16 mouse cellular contexts compared by ENCODE assay signal in the genomic region with DNA sequence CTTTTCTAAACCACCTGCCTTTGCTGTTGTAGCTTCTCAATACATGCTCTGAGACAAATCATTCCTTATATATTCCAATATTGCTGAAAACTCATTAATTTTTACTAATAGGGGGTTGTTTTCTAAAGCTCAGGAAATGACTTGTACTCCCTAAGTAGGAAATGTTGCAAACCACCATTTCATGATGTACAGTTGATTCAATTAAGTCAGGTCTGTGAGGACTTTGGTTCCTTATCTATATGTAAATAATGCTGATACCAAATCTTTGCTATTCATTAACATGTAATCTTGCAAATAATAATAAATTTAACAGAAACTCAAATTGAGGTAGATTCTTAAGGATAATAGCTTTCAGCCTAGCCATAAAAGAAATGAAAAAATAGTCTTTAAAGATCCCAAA.
"Had no signal": no experiment of that assay in that cellular context is flagged by ENCODE, and none has a peak within 500 bp of the region (broad histone marks: within the 10 kb centered on the region; RNA-seq: fewer than 3 reads in every experiment).

No protein-coding gene starts in this region.

- ATAC-seq: hindbrain, postnatal 0 days; inflammation-experienced regulatory T-cells, adult 6 months had no signal

- H3K4me1 ChIP-seq: heart, embryonic 10.5 days; heart, embryonic 12.5 days; heart, embryonic 15.5 days; hindbrain, embryonic 10.5 days; hindbrain, embryonic 12.5 days; hindbrain, embryonic 13.5 days; hindbrain, embryonic 15.5 days; kidney, embryonic 15.5 days had no signal

- H3K9ac ChIP-seq: heart, embryonic 12.5 days; heart, embryonic 13.5 days; heart, embryonic 15.5 days; hindbrain, embryonic 12.5 days; hindbrain, embryonic 13.5 days; hindbrain, embryonic 14.5 days; hindbrain, embryonic 15.5 days; kidney, embryonic 15.5 days had no signal

- H3K4me2 ChIP-seq: heart, embryonic 11.5 days; heart, embryonic 12.5 days; heart, embryonic 13.5 days; heart, embryonic 15.5 days; hindbrain, embryonic 12.5 days; hindbrain, embryonic 13.5 days; hindbrain, embryonic 14.5 days; hindbrain, embryonic 15.5 days; kidney, embryonic 15.5 days had no signal

- H3K27ac ChIP-seq: heart, embryonic 10.5 days; heart, embryonic 13.5 days; heart, embryonic 15.5 days; hindbrain, embryonic 10.5 days; hindbrain, embryonic 12.5 days; hindbrain, embryonic 13.5 days; hindbrain, embryonic 14.5 days; hindbrain, embryonic 15.5 days; hindbrain, postnatal 0 days; kidney, embryonic 15.5 days; kidney, postnatal 0 days; layer of hippocampus, adult 2 months; left cerebral cortex, adult 2 months had no signal

- H3K9me3 ChIP-seq: heart, embryonic 10.5 days; heart, embryonic 12.5 days; heart, embryonic 13.5 days; heart, embryonic 15.5 days; hindbrain, embryonic 10.5 days; hindbrain, embryonic 12.5 days; hindbrain, embryonic 13.5 days; hindbrain, embryonic 15.5 days; kidney, embryonic 15.5 days had no signal

- H3K27me3 ChIP-seq: heart, embryonic 12.5 days; heart, embryonic 13.5 days; heart, embryonic 15.5 days; hindbrain, embryonic 12.5 days; hindbrain, embryonic 13.5 days; hindbrain, embryonic 15.5 days; kidney, embryonic 15.5 days had no signal

- H3K4me3 ChIP-seq: heart, embryonic 10.5 days; heart, embryonic 12.5 days; heart, embryonic 13.5 days; heart, embryonic 15.5 days; hindbrain, embryonic 10.5 days; hindbrain, embryonic 12.5 days; hindbrain, embryonic 13.5 days; hindbrain, embryonic 15.5 days; kidney, embryonic 15.5 days; layer of hippocampus, adult 2 months; left cerebral cortex, adult 2 months had no signal

- H3K36me3 ChIP-seq: heart, embryonic 10.5 days; heart, embryonic 12.5 days; heart, embryonic 13.5 days; heart, embryonic 15.5 days; hindbrain, embryonic 10.5 days; hindbrain, embryonic 12.5 days; hindbrain, embryonic 13.5 days; hindbrain, embryonic 15.5 days; kidney, embryonic 15.5 days had no signal
